Mouse (Mus musculus) 416B (cell line): ENCODE measurements around the gene Tet3.

Experiments used
- DNase-seq: peaks from one replicate; pipeline ENCODE4 v3.0.0; 2011; ENCODE audit warnings: low read depth

The Tet3 gene

GRCm38 (mm10) chr6:83325525-83326393 lies 133.1 kb downstream of the Tet3 start, which contains the start of the genes Mthfd2 and Mob1a:
Mthfd2 (minus strand) TSS chr6:83325908.
Mob1a (plus strand) TSS chr6:83326016.
- peak; percentile 97 for DNase-seq

- DNase-seq = peak; percentile 65
Observed at GRCm38 (mm10) chr6:83323652-83324419, 135.0 kb downstream of the Tet3 start.

- no peak for DNase-seq
Observed at GRCm38 (mm10) chr6:83322794-83323193, 136.1 kb downstream of the Tet3 start.

GRCm38 (mm10) chr6:83321927-83322326 lies 137.0 kb downstream of the Tet3 start:
- DNase-seq = no peak

- DNase-seq = peak; percentile 93
Observed at GRCm38 (mm10) chr6:83317108-83317741, 141.7 kb downstream of the Tet3 start.

- peak; percentile 71 for DNase-seq
Observed at GRCm38 (mm10) chr6:83316022-83316421, 142.9 kb downstream of the Tet3 start.

GRCm38 (mm10) chr6:83315293-83315692 lies 143.6 kb downstream of the Tet3 start:
- DNase-seq = no peak

GRCm38 (mm10) chr6:83312514-83312913 lies 146.4 kb downstream of the Tet3 start:
- no peak for DNase-seq
